Mouse (Mus musculus) WW6 (cell line): ENCODE data around the gene Klk1b3.
"Not testable (repeated sequence)": the region's sequence is repeated elsewhere in the genome, so short reads cannot be mapped to it uniquely, and the experiment has no call there.

Experiments
- DNase-seq: peaks from one replicate; pipeline ENCODE4 v3.0.0-alpha.2; 2013; ENCODE audit warnings: low read depth, low spot score

Gene Klk1b3

GRCm38 (mm10) chr7:44197891-44198290, at the start of gene Klk1b3:
Klk1b3 (plus strand) TSS chr7:44198191.
- no peak for DNase-seq

GRCm38 (mm10) chr7:44179299-44180045, 18.5 kb upstream of the Klk1b3 start:
- DNase-seq = no peak

GRCm38 (mm10) chr7:44186516-44186915, 11.5 kb upstream of the Klk1b3 start:
- DNase-seq = not testable (repeated sequence)

- DNase-seq = not testable (repeated sequence)
These were observed 10.1 kb upstream of the Klk1b3 start, which contains the start of gene Klk1b24 for GRCm38 (mm10) chr7:44187936-44188335. Klk1b24 (plus strand) TSS chr7:44188236.

- DNase-seq = not testable (repeated sequence)
These were observed 4.5 kb upstream of the Klk1b3 start for GRCm38 (mm10) chr7:44193466-44193865.

- not testable (repeated sequence) for DNase-seq
These were observed 9.1 kb downstream of the Klk1b3 start, which contains the start of gene Klk1b4 for GRCm38 (mm10) chr7:44207135-44207534. Klk1b4 (plus strand) TSS chr7:44207435.

GRCm38 (mm10) chr7:44208307-44208706, 10.3 kb downstream of the Klk1b3 start:
- DNase-seq = no peak

- no peak for DNase-seq
These were observed 17.7 kb downstream of the Klk1b3 start, which contains the start of gene Klk1b5 for GRCm38 (mm10) chr7:44215645-44216044. Klk1b5 (plus strand) TSS chr7:44215945.

- not testable (repeated sequence) for DNase-seq
These were observed 23.6 kb downstream of the Klk1b3 start for GRCm38 (mm10) chr7:44221601-44222000.

- DNase-seq = not testable (repeated sequence)
These were observed 24.3 kb downstream of the Klk1b3 start for GRCm38 (mm10) chr7:44222335-44222734.

- DNase-seq = no peak
These were observed 27.1 kb downstream of the Klk1b3 start, which contains the start of gene Klk1 for GRCm38 (mm10) chr7:44225076-44225475. Klk1 (plus strand) TSS chr7:44225360.

- no peak for DNase-seq
These were observed 37.9 kb downstream of the Klk1b3 start, which contains the start of gene Gm36864 for GRCm38 (mm10) chr7:44235909-44236308. Gm36864 (plus strand) TSS chr7:44236177.

GRCm38 (mm10) chr7:44239913-44240312, 41.9 kb downstream of the Klk1b3 start:
- DNase-seq = no peak

- DNase-seq = no peak
These were observed 42.7 kb downstream of the Klk1b3 start for GRCm38 (mm10) chr7:44240712-44241111.

GRCm38 (mm10) chr7:44241163-44241562, 43.2 kb downstream of the Klk1b3 start:
- DNase-seq = no peak

- no peak for DNase-seq
These were observed 46.1 kb downstream of the Klk1b3 start for GRCm38 (mm10) chr7:44244080-44244479.

GRCm38 (mm10) chr7:44246055-44246983, 48.3 kb downstream of the Klk1b3 start, which contains the start of the genes 1700028J19Rik and 2410002F23Rik:
1700028J19Rik (minus strand) TSS chr7:44246695.
2410002F23Rik (plus strand) TSS chr7:44246722.
- DNase-seq = peak; percentile 74

GRCm38 (mm10) chr7:44246984-44247470, 49.0 kb downstream of the Klk1b3 start:
- DNase-seq = no peak

GRCm38 (mm10) chr7:44247971-44248370, 50.0 kb downstream of the Klk1b3 start:
- DNase-seq = no peak

- no peak for DNase-seq
These were observed 51.3 kb downstream of the Klk1b3 start for GRCm38 (mm10) chr7:44249248-44249647.

GRCm38 (mm10) chr7:44250732-44251275, 52.8 kb downstream of the Klk1b3 start:
- DNase-seq = not testable (repeated sequence)
